Mouse (Mus musculus) forebrain, embryonic 14.5 days (tissue): Measurements from ENCODE around the gene Phactr1. TPM values are rescaled to one million over a fixed set of nuclear protein-coding genes. Genes with fewer than 3 reads are reported as not detected.

Experiments
- ATAC-seq: fragments of 200-750 bp; cut with Nextera tagmentation; 2 replicates; pipeline ENCODE4 v1.8.0; 2017; ENCODE audit warnings: mild to moderate bottlenecking, moderate library complexity
- DNase-seq: peaks from one replicate; pipeline ENCODE4 v3.0.0-alpha.2; 2015; ENCODE audit warnings: low spot score
- H3K27ac ChIP-seq: fragments of 300-500 bp; sonication (generic); 2 replicates; pipeline ENCODE4 v1.5.1; 2014; ENCODE audit warnings: low read depth, mild to moderate bottlenecking, control low read depth, low read length, moderate library complexity
- H3K27me3 ChIP-seq: fragments of 300-500 bp; sonication (generic); replicated peaks from 2 replicates; pipeline ENCODE4 v1.6.1; 2014; ENCODE audit warnings: low read length, control low read depth, mixed read lengths; ENCODE audit not compliant: control insufficient read depth, insufficient read depth
- H3K36me3 ChIP-seq: fragments of 300-500 bp; sonication (generic); 2 replicates; pipeline ENCODE4 v1.6.1; 2014; ENCODE audit warnings: low read length, control low read depth; ENCODE audit not compliant: control insufficient read depth, insufficient read depth
- H3K4me1 ChIP-seq: fragments of 300-500 bp; sonication (generic); 2 replicates; pipeline ENCODE4 v1.6.1; 2014; ENCODE audit warnings: antibody characterized with exemption, low read length, control low read depth; ENCODE audit not compliant: control insufficient read depth, insufficient read depth
- H3K4me2 ChIP-seq: fragments of 300-500 bp; sonication (generic); 2 replicates; pipeline ENCODE4 v1.6.1; 2014; ENCODE audit warnings: mild to moderate bottlenecking, control low read depth, low read length
- H3K4me3 ChIP-seq: fragments of 300-500 bp; sonication (generic); 2 replicates; pipeline ENCODE4 v1.5.1; 2014; ENCODE audit warnings: low read depth, low read length, control low read depth
- H3K9ac ChIP-seq: fragments of 300-500 bp; sonication (generic); 2 replicates; pipeline ENCODE4 v1.6.1; 2014; ENCODE audit warnings: mild to moderate bottlenecking, low read length, control low read depth, moderate library complexity
- H3K9me3 ChIP-seq: fragments of 300-500 bp; sonication (generic); replicated peaks from 2 replicates; pipeline ENCODE4 v1.6.1; 2016; ENCODE audit warnings: low read length, control low read depth, mixed read lengths; ENCODE audit not compliant: control insufficient read depth
- WGBS: fragments of 180-500 bp; shearing (Covaris S2); extraction: QIAGEN DNeasy Blood & Tissue Kit; methylation state at CpG from one replicate; pipeline ENCODE4 v1.1.7; 2014; 5-methylcytosine and 5-hydroxymethylcytosine counted together
- polyA plus RNA-seq: library from polyadenylated mRNA; unstranded; fragments of >200 nt; fragmentation: Nextera tagmentation; extraction: Ambion mirVana; gene quantifications from 2 replicates; pipeline ENCODE4 v1.2.1, GENCODE M21; 2014

Gene Phactr1
- polyA plus RNA-seq, 1 experiment from 2014 or later, result 47.3 TPM

DNA sequence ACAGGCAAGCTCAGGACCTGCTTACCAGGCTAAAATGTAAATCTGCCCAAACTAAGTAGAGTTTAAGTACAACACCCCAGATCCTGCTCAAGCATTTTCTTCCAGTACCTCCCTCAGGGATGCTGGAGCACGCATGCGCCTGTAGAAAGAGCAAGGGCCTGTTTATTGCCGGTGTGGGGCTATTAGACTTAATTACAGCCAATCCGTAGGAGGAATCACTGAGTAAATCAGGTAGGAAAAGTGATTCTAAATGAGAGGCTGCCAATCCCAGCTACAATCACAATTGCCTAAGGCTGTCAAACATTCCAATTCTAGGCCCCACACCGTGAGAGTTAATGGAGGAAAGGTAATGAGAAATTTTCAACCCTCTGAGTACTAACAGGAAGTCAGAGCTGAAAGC, 477.9 kb downstream of the Phactr1 start:
- Histone ChIP-seq H3K36me3 (peaks cover 32% of the 10 kb centered on the region), H3K4me1 (no peaks in the 10 kb centered on the region), H3K27me3 (no peaks in the 10 kb centered on the region), H3K4me3 (no peak overlapping the region), H3K27ac (no peak overlapping the region), H3K9ac (no peak overlapping the region), H3K9me3 (no peaks in the 10 kb centered on the region), H3K4me2 (no peak overlapping the region)
- no peak for ATAC-seq
- WGBS, result 60% methylated on average over 5 of the region's 5 CpGs
- DNase-seq, result no peak

DNA sequence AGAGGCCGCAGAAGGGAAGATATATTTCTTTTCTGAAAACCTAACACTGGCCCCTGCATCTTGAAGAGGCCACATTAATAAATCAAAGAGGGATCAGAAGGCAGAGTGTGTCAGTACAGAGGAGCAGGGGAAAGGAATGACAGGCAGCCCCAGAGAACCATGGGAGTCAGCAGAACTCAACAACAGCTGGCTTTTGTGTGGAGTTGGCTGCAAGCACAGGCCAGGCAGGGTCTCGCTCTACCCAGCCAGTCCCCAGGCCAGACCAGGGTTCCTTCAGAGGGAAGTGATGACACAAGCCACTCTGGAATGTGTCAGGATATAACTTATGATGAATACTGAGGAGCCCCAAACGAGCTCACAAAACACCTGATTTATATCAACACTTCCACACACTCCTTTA, 479.0 kb downstream of the Phactr1 start:
- Histone ChIP-seq H3K4me1 (no peaks in the 10 kb centered on the region), H3K27me3 (no peaks in the 10 kb centered on the region), H3K9ac (no peak overlapping the region), H3K27ac (no peak overlapping the region), H3K9me3 (no peaks in the 10 kb centered on the region), H3K4me3 (no peak overlapping the region), H3K4me2 (no peak overlapping the region), H3K36me3 (peaks cover 31% of the 10 kb centered on the region)
- ATAC-seq (no peak), DNase-seq (no peak)
- WGBS, result 88% methylated on average over 3 of the region's 3 CpGs

DNA sequence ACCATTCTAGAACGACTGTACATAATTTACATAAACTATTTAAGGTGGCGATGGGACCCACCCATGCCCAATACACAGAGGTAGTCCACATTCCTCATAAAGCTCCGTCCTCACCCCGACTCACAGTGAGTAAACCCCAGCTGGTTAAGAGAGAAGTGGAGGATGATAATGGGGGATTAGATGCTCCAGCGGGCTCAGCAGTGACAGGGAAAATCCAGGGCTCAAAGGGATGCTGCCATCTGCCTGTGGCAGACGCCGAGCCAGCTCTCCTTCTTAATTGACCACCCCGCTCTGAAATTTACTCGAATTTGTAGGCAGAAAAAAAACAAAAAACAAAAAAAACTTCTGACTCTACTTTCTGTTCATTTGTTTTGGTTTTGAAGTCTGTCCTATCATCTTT, 487.3 kb downstream of the Phactr1 start:
- Histone ChIP-seq H3K9me3 (no peaks in the 10 kb centered on the region), H3K27me3 (no peaks in the 10 kb centered on the region), H3K9ac (no peak overlapping the region), H3K4me1 (no peaks in the 10 kb centered on the region), H3K4me3 (no peak overlapping the region), H3K4me2 (no peak overlapping the region), H3K36me3 (peaks cover 24% of the 10 kb centered on the region), H3K27ac (no peak overlapping the region)
- no peak for ATAC-seq
- no peak for DNase-seq
- 65% methylated on average over 9 of the region's 9 CpGs for WGBS

DNA sequence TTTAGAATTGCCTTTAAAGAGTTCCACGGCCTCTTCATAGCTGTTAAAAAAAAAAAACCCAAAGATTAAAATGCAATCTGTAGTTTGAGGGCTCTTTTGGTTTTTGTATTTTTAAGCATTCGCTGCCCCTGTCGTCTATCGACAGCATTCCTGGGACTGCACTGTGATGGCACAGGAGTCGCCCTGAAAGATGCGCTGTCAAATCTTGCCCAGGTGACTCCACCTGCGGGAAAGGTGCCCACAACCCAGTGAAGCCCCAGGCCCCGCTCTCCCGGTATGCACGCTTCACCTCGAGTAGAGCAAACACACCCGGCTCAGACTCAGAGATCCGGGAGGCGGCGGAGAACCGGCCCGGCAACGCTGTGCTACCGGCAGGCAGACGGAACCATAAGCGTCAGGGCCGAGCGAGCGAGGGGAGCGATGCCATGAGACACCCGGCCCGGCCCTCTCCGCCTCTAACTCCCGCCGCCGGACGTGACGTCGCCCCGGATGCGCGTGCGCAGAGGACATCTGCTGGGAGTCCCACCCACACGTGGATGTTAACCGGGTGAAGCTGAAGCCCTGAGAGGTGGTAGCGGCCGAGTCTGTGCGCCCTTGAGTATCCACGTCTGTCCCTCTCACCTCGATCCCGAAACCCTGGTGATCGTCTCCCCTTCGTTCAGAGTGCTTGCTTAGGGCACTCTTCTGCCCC, 490.7 kb downstream of the Phactr1 start, which contains the start of gene Tbc1d7:
TSS of gene Tbc1d7 (minus strand) at position 482 of the 691 bp plus-strand sequence.
- DNase-seq (peak; percentile 97), ATAC-seq (peak; percentile 97)
- under 1% methylated on average over 48 of the region's 48 CpGs for WGBS
- H3K9ac ChIP-seq, result peak within 1 kb of the TSS; percentile 85
- H3K9me3 ChIP-seq, result no peaks in the 10 kb centered on the region
- no peaks in the 10 kb centered on the region for H3K4me1 ChIP-seq
- H3K27ac ChIP-seq, result peak within 1 kb of the TSS; percentile 80
- H3K36me3 ChIP-seq, result peaks cover 3% of the 10 kb centered on the region; the same call in 1 of the 2 replicates
- no peaks in the 10 kb centered on the region for H3K27me3 ChIP-seq
- H3K4me3 ChIP-seq, result peak within 1 kb of the TSS; percentile 66
- H3K4me2 ChIP-seq, result peak within 1 kb of the TSS; percentile 72

GRCm38 (mm10) chr13:43172036-43172713, 491.8 kb downstream of the Phactr1 start:
- ATAC-seq (no peak), DNase-seq (no peak)
- H3K4me1 ChIP-seq, result no peaks in the 10 kb centered on the region
- no peak overlapping the region for H3K27ac ChIP-seq
- no peaks in the 10 kb centered on the region for H3K9me3 ChIP-seq
- H3K27me3 ChIP-seq, result no peaks in the 10 kb centered on the region
- WGBS, result 40% methylated on average over 14 of the region's 14 CpGs
- H3K4me2 ChIP-seq, result peak overlapping the region; percentile 72
- H3K36me3 ChIP-seq, result peaks cover 3% of the 10 kb centered on the region; the same call in 1 of the 2 replicates
- peak overlapping the region; percentile 66 for H3K4me3 ChIP-seq
- H3K9ac ChIP-seq, result peak overlapping the region; percentile 85; the same call in 1 of the 2 replicates

DNA sequence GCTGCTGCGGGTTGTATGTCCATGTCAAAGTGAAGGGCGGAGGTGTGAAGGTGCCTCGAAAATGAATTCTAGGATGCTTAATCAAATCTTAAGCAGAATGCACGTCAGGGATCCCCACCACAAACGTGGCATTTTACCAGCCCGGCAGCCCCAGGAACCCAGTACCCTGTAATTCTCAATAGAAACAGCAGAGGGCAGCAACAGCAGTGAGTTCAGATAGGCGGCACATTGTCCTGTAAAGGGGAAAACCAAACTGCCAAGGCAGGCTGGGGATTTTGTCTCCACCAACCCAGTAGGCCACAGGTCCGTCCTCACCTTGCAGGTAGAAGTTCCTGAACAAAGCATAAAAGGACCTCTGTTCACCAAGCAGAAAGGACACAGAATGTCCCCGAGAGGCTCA, 492.8 kb downstream of the Phactr1 start:
- H3K27ac ChIP-seq, result no peak overlapping the region
- peak; percentile 80 for DNase-seq
- H3K36me3 ChIP-seq, result peaks cover 3% of the 10 kb centered on the region; the same call in 1 of the 2 replicates
- ATAC-seq, result peak; percentile 12; the same call in 1 of the 2 replicates
- H3K4me3 ChIP-seq, result no peak overlapping the region
- H3K4me1 ChIP-seq, result no peaks in the 10 kb centered on the region
- H3K9me3 ChIP-seq, result no peaks in the 10 kb centered on the region
- H3K9ac ChIP-seq, result no peak overlapping the region
- 18% methylated on average over 9 of the region's 9 CpGs for WGBS
- no peak overlapping the region for H3K4me2 ChIP-seq
- H3K27me3 ChIP-seq, result no peaks in the 10 kb centered on the region

DNA sequence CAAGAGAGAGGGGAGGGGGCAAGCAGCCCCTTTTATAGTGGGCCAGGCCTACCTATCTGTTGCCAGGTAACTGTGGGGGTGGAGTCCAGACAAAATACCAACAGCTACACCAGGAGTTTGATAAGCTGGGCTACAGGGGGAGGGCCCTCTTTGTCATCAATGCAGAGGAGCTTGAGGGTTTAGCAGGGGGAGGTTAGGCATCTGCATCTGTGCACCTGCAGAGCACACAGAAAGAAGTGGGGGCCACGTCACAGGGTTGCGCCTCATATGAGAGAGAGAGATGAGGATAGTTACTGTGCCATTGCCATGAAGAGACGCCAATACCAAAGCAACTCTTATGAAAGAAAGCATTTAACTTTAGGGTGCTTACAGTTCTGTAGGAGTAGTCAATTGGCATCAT, 496.3 kb downstream of the Phactr1 start:
- H3K9me3 ChIP-seq, result no peaks in the 10 kb centered on the region
- H3K4me2 ChIP-seq, result no peak overlapping the region
- H3K27me3 ChIP-seq, result no peaks in the 10 kb centered on the region
- WGBS, result 99% methylated on average over 3 of the region's 3 CpGs
- H3K4me3 ChIP-seq, result no peak overlapping the region
- H3K36me3 ChIP-seq, result no peaks in the 10 kb centered on the region
- ATAC-seq, result no peak
- no peak overlapping the region for H3K9ac ChIP-seq
- DNase-seq, result no peak
- H3K4me1 ChIP-seq, result no peaks in the 10 kb centered on the region
- H3K27ac ChIP-seq, result no peak overlapping the region

- 91% methylated on average over 7 of the region's 7 CpGs for WGBS
- no peak for ATAC-seq
- H3K4me2 ChIP-seq, result no peak overlapping the region
Observed at GRCm38 (mm10) chr13:43177317-43177716, 496.9 kb downstream of the Phactr1 start.

DNA sequence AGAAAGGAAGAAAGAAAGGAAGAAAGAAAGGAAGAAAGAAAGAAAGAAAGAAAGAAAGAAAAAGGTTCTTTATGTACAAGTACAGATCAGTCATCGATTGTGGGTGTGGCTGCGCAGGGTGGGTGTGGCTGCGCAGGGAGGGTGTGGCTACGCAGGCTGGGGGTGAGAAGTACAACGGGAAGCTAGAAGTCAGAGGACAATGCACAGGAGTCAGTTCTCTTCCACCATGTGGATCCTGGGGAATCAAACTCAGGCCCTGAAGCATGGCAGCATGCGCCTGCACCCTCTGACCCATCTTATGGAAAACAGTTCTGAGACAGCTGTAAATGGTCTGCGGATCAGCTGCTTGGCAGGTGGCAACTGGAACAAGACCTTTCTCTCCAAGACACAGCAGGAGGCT, 500.7 kb downstream of the Phactr1 start:
- Histone ChIP-seq H3K9ac (no peak overlapping the region), H3K36me3 (no peaks in the 10 kb centered on the region), H3K27me3 (no peaks in the 10 kb centered on the region), H3K9me3 (no peaks in the 10 kb centered on the region), H3K4me1 (0 out of 2 replicates have a peak, but pooled peaks cover 3% of the 10 kb centered on the region), H3K27ac (no peak overlapping the region), H3K4me2 (no peak overlapping the region), H3K4me3 (no peak overlapping the region)
- ATAC-seq (no peak), DNase-seq (no peak)
- 61% methylated on average over 7 of the region's 7 CpGs for WGBS

More at GRCm38 (mm10) chr13:43177317-43177716, 496.9 kb downstream of the Phactr1 start:
- Histone ChIP-seq H3K9me3 (no peaks in the 10 kb centered on the region), H3K4me3 (no peak overlapping the region), H3K27me3 (no peaks in the 10 kb centered on the region), H3K9ac (no peak overlapping the region), H3K4me1 (no peaks in the 10 kb centered on the region), H3K36me3 (no peaks in the 10 kb centered on the region), H3K27ac (no peak overlapping the region)
- no peak for DNase-seq
